ENCODE assay signal across 10 mouse cellular contexts in the genomic region with DNA sequence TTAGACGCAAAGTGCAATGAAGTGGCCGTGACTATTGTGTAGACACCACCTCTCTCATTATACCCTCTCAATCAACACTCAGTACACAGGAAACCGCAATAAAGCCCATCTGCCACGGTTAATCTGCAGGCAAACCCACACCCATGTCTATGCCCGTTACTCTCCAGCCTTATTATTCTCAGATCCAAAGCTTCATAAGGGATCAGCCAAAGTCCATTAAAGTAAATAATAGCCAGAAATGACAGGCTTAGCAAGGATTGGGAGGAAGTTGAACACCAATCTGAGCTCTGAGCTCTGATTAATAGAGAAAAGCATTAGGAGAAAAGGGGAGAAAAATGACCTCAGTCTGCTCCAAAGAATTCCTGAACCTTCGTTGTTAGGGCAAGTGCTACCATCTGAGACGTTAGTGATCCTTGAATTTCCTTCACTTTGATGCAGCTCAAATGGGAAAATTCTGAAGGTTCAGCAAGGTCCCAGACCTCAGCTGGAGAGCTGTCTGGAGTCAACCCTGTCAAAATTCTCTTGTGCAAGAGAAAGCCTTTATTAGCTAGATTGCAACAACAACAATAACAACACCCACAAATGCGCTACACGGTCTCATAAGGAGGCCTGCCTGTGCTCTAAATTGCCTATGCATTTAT.
DNase-seq lines count a peak whose midpoint lies in the region; ATAC-seq lines count a peak whose summit lies in the region.
"Had no signal": no experiment of that assay in that cellular context is flagged by ENCODE, and none has a peak within 500 bp of the region (broad histone marks: within the 10 kb centered on the region; RNA-seq: fewer than 3 reads in every experiment).

No protein-coding gene starts in this region.

- intact Hi-C loops in heart, postnatal 25 days (cut with DNase I), result no loop called here

- ATAC-seq in midbrain, embryonic 15.5 days (replicated peaks), result peak; percentile 81
- ATAC-seq in erythroblast, adult 5-6 weeks (replicated peaks; ENCODE audit: low FRiP score, poor library complexity, severe bottlenecking), result no peak

- H3K36me3 ChIP-seq in hindbrain, embryonic 10.5 days, result no peaks in the 10 kb centered on the region
- no peaks in the 10 kb centered on the region for H3K36me3 ChIP-seq in midbrain, embryonic 15.5 days (replicated peaks)
- H3K36me3 ChIP-seq: lung, embryonic 15.5 days had no signal

- peaks cover 51% of the 10 kb centered on the region for H3K27me3 ChIP-seq in hindbrain, embryonic 10.5 days (ENCODE audit: insufficient read depth, poor library complexity, severe bottlenecking)
- peaks cover 23% of the 10 kb centered on the region for H3K27me3 ChIP-seq in midbrain, embryonic 15.5 days (replicated peaks)
- H3K27me3 ChIP-seq: lung, embryonic 15.5 days had no signal

- H3K9me3 ChIP-seq in hindbrain, embryonic 10.5 days, result no peaks in the 10 kb centered on the region
- H3K9me3 ChIP-seq in midbrain, embryonic 15.5 days, result no peaks in the 10 kb centered on the region
- H3K9me3 ChIP-seq: lung, embryonic 15.5 days had no signal

- H3K4me1 ChIP-seq in hindbrain, embryonic 10.5 days (replicated peaks), result peaks cover 42% of the 10 kb centered on the region
- H3K4me1 ChIP-seq in midbrain, embryonic 15.5 days, result peaks cover 7% of the 10 kb centered on the region; the same call in 1 of the 2 replicates
- H3K4me1 ChIP-seq: lung, embryonic 15.5 days had no signal

- H3K4me3 ChIP-seq in hindbrain, embryonic 10.5 days, result no peak overlapping the region
- no peak overlapping the region for H3K4me3 ChIP-seq in midbrain, embryonic 15.5 days
- H3K4me3 ChIP-seq: lung, embryonic 15.5 days had no signal

- DNase-seq in cerebellum, adult 8-10 months, result peak; percentile 68
- peak; percentile 64 for DNase-seq in embryo, embryonic 10 days (ENCODE audit: low spot score)
- DNase-seq in hindbrain, embryonic 10.5 days (ENCODE audit: low spot score), result peak; percentile 56
- DNase-seq in urinary bladder, postnatal 14 days (ENCODE audit: low spot score), result no peak
- DNase-seq in adrenal gland, postnatal 10 days, result no peak
- DNase-seq in heart, postnatal 25 days (ENCODE audit: low spot score), result no peak
- DNase-seq: right cerebral cortex, postnatal 4 days had no signal

- H3K9ac ChIP-seq in midbrain, embryonic 15.5 days, result no peak overlapping the region
- H3K9ac ChIP-seq: lung, embryonic 15.5 days had no signal

- H3K27ac ChIP-seq in hindbrain, embryonic 10.5 days, result peak overlapping the region; percentile 77
- peak overlapping the region; percentile 48 for H3K27ac ChIP-seq in midbrain, embryonic 15.5 days
- H3K27ac ChIP-seq: lung, embryonic 15.5 days had no signal

- H3K4me2 ChIP-seq in midbrain, embryonic 15.5 days, result 0 out of 2 replicates have a peak overlapping the region, but pooled peaks have one; percentile 1
- H3K4me2 ChIP-seq: lung, embryonic 15.5 days had no signal

- WGBS in hindbrain, embryonic 10.5 days, result 24% methylated on average over 9 of the region's 9 CpGs
- WGBS in midbrain, embryonic 15.5 days, result 10% methylated on average over 9 of the region's 9 CpGs

Comparison
In these comparisons a context has a peak if more than half of its experiments do, and no peak if none do; other contexts are left out.
1. DNase-seq: peak in cerebellum, adult 8-10 months (single experiment), embryo, embryonic 10 days (single experiment) and hindbrain, embryonic 10.5 days (single experiment); none in urinary bladder, postnatal 14 days (single experiment), adrenal gland, postnatal 10 days (single experiment) and heart, postnatal 25 days (single experiment).